Mouse (Mus musculus): ENCODE results near the gene Col5a3.

Col5a3 gene

DNA sequence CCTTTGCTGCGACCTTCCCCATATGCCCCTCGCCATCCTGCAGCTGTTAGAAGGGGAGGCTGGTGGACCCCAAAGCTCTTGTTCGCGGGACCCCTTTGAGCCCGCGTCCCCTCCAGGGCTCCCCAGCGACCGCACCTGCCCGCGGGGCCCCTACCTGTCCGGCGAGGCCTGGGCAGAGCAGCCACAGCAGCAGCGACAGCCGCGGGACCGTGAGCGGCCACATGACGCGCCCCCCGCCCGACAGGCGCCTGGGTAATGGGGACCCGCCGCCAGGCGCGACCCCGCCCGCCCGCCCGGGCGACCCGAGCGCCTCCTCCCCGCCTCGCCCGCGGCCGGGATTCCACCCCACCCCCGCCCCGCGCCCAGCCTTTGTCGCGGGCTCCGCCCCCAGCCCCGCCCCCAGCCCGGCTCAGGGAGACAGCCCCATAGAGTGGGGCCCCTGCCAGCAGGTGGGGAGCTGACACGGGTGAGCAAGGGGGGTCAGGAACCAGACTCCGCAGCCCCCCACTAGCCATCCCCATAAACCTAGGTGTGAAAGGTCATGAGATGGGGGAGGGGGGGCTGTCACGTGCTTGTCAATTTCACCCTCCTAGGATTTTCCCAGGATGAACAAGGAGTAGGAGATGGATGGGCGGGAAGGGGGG lies 68.7 kb downstream of the Col5a3 start, which contains the start of gene Olfm2:
Olfm2 (minus strand) TSS at position 333 of the 644 bp plus-strand sequence.
- DNase-seq: no peak

GRCm38 (mm10) chr9:20745129-20745966 lies 69.5 kb downstream of the Col5a3 start:
- DNase-seq: no peak

DNA sequence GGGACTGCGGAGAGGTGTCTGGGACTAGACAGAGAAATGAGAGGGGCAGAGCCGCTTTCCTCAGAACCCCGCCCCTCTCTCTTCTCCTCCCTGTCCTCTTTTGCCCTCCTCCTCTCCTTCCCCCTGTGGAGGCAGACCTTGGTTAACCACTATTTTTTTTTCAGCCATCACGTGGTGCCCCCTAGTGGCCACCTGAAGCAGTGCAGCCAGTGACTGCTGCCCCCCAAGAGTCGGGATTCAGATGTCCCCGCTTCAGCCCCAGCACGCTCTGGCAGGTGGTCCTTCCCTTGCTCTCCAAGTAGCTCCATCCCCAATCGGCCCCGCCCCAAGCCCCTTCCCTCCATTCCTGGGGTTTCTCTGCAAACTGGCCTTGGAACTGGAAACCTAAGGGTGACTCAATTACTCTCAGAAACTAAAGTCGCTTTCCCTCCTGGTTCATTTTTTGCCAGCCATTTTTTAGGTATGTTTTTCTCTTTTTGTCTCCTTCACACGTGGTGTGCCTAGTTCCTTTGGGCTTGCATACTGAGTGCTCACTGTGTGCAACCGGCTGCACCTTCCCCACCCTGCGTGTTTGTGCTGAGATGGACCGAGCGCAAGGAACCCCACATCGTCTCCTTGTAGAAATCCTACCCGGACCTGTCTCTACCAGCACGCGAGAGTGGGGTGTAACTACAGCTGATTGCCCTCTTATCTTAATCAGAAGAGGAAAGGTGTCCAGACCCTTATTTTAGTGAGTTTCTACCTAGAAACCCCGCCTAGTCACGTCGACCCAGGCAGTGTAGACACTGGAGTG lies 70.7 kb downstream of the Col5a3 start:
- peak in 1 of 2 experiments; percentile 19 for DNase-seq

DNA sequence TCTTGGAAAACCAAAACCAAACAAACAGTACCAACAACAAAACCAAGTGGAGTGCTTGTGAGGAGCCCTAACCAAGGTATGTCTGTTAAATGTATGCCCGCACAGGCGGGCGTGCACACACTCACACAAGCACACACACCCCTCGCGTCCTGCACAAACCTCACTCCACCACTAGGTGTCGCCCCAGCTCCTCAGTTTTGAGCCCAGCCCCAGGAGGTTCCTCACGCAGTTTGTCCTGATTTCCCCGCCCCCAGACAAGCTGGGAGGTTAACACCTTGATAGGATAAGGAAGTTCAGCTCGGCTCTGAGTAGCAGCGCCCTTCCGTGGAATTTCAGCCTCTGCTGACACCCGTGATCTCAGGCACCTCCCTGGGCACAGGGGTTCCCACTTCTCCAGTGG lies 74.5 kb downstream of the Col5a3 start:
- DNase-seq: peak; percentile 30 to 67

- no peak for DNase-seq
Observed at GRCm38 (mm10) chr9:20738251-20738999, 76.4 kb downstream of the Col5a3 start.

GRCm38 (mm10) chr9:20737227-20737626 lies 77.6 kb downstream of the Col5a3 start:
- DNase-seq: no peak

- no peak for DNase-seq
Observed at GRCm38 (mm10) chr9:20734692-20735091, 80.2 kb downstream of the Col5a3 start.

DNA sequence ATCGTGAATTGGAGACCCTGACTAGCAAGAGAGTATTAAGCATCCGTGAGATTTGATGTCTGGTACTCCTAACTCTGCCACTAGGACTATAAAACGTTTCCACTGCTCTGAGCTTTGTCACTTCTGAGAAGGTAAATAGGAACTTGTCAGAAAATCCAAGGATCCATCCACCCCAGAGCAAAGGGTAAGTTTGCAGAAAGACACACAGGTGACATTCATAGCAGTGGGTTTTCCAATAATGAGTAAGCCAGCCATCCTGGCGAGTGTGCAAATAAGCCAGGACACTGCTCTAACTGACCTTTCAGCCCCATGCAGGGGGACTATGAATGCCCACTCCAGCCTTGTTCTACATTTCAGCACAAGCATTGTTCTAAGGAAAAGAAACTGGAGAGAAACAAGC lies 83.1 kb downstream of the Col5a3 start:
- no peak for DNase-seq

- DNase-seq: no peak
Observed at GRCm38 (mm10) chr9:20729451-20729850, 85.4 kb downstream of the Col5a3 start.

DNA sequence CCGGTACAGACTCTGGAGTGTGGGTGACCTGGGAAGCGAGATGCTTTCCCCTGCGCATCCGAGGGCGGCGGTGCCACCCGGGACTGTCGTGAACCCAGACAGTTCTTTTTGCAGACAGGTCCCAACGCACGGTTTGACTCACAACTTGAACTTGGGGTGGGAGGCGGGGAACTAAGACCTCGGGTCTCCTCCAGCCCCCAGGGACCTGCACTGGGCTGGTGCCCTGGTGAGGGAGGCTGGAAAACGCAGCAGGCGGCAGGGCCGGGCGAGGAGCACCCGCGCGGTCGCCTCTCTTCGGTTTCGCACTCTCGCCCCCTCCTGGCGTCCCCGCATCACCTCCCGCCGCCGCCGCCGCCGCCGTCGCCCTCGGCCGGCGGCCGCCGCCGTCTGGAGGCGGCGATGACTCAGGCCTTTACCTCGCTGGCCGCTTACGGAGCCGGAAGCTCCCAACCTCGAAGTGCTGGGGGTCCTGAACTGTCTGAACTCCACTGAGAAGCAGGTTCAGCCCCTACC lies 87.2 kb downstream of the Col5a3 start:
- peak in 1 of 2 experiments; percentile 32 for DNase-seq

GRCm38 (mm10) chr9:20726859-20727600 lies 87.8 kb downstream of the Col5a3 start:
- no peak for DNase-seq

DNA sequence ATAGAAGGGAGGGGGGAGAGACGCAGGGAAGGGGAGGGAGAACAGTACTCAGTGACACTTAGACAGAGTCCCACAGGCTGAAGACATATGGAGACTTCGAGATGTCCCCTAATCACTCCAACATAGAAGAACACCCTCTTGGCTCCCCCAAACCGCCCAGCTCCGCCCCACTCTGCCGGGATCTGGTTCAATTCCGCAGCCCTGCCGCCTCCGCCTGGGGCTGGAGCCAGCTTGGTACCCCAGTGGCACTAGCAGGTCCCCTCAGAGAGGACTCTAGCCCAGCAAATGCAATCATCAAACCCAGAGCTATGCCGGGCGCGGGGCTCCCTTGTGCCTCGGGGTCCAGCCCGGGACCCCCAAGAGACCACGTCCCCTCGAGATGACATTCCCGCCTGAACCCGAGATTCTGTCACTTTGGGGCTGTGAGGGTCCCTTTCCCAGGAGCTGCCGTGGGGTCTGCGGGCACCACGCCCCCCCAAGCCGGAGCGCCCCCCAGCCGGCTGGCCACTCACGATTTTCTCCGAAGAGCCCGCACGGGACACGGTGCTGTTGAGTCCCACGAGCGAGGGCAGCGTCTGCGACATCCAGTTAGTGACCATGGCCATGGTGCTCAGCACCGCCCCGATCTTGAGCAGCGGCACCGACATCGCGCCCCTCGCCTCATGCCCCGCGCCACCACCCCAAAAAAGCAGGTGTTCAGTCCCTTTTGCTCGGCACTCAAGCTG lies 88.6 kb downstream of the Col5a3 start:
- no peak for DNase-seq

- no peak for DNase-seq
Observed at GRCm38 (mm10) chr9:20721582-20721981, 93.3 kb downstream of the Col5a3 start.

Data from spleen, adult 18-20 months (tissue).